Mouse (Mus musculus) myocyte (in vitro differentiated cells): ENCODE measurements at regions not wholly inside any gene's neighbourhood (a gene's known extent, or its start where the extent isn't known, plus 50 kb on each side); places are given as distances from the start of the nearest gene placed in this dataset.

Experiments
- CEBPB ChIP-seq: IDR thresholded peaks from 2 replicates; pipeline ENCODE4 v1.6.1; 2011; ENCODE audit warnings: mild to moderate bottlenecking, moderate library complexity; ENCODE audit not compliant: poor library complexity, insufficient read depth, severe bottlenecking
- E2F4 ChIP-seq: IDR thresholded peaks from one replicate; pipeline ENCODE4 v1.6.1; 2011; ENCODE audit warnings: mild to moderate bottlenecking, control low read depth, moderate library complexity; ENCODE audit not compliant: insufficient read depth
- MAX ChIP-seq: IDR thresholded peaks from one replicate; pipeline ENCODE4 v1.6.1; 2011; ENCODE audit warnings: low read depth, mild to moderate bottlenecking, control low read depth
- MYOD1 ChIP-seq, 3 experiments: IDR thresholded peaks; one replicate each; pipeline ENCODE4 v1.6.1; 2011; ENCODE audit warnings: control low read depth in 2 of 3, low read depth in 2 of 3, mild to moderate bottlenecking in 2 of 3, moderate library complexity in 1 of 3; ENCODE audit not compliant: insufficient read length in 2 of 3, control insufficient read depth in 1 of 3
- MYOG ChIP-seq, 3 experiments: IDR thresholded peaks; one replicate each; pipeline ENCODE4 v1.6.1; 2011; ENCODE audit warnings: control low read depth in 2 of 3, low read depth in 2 of 3, mild to moderate bottlenecking in 2 of 3; ENCODE audit not compliant: insufficient read length in 2 of 3, control insufficient read depth in 1 of 3, insufficient read depth in 1 of 3
- POLR2A ChIP-seq: IDR thresholded peaks from one replicate; pipeline ENCODE4 v1.6.1; 2011; ENCODE audit warnings: low read depth, mild to moderate bottlenecking, control low read depth, moderate library complexity; ENCODE audit not compliant: insufficient read length
- POLR2AphosphoS2 ChIP-seq: IDR thresholded peaks from one replicate; pipeline ENCODE4 v1.6.1; 2011; ENCODE audit warnings: low read depth, control low read depth; ENCODE audit not compliant: insufficient read length
- REST ChIP-seq: IDR thresholded peaks from one replicate; pipeline ENCODE4 v1.6.1; 2011; ENCODE audit warnings: mild to moderate bottlenecking, control low read depth, moderate library complexity; ENCODE audit not compliant: insufficient read depth, insufficient read length
- SRF ChIP-seq: IDR thresholded peaks from one replicate; pipeline ENCODE4 v1.6.1; 2011; ENCODE audit warnings: low read depth; ENCODE audit not compliant: control insufficient read depth, insufficient read length
- TCF12 ChIP-seq: IDR thresholded peaks from one replicate; pipeline ENCODE4 v1.6.1; 2011; ENCODE audit warnings: mild to moderate bottlenecking, control low read depth; ENCODE audit not compliant: poor library complexity, insufficient read depth, severe bottlenecking
- TCF3 ChIP-seq: IDR thresholded peaks from one replicate; pipeline ENCODE4 v1.6.1; 2011; ENCODE audit warnings: low read depth, control low read depth; ENCODE audit not compliant: insufficient read length
- USF1 ChIP-seq: IDR thresholded peaks from one replicate; pipeline ENCODE4 v1.6.1; 2011; ENCODE audit warnings: low read depth, mild to moderate bottlenecking, control low read depth, moderate library complexity

GRCm38 (mm10) chr13:99091562-99092278, 92.9 kb upstream of the Zfp366 start:
- TF ChIP-seq MAX (no peak), POLR2A (no peak), POLR2AphosphoS2 (no peak), CEBPB (no peak), E2F4 (peak; percentile 34), USF1 (no peak), SRF (no peak), MYOG (IDR thresholded peaks at IDR 0.05; ENCODE audit: control insufficient read depth in 1 of 3, insufficient read depth in 1 of 3, insufficient read length in 2 of 3, low read depth in 2 of 3) (peak in 1 of 3 experiments; percentile 2), TCF12 (no peak), MYOD1 (IDR thresholded peaks at IDR 0.05; ENCODE audit: control insufficient read depth in 1 of 3, insufficient read length in 2 of 3, low read depth in 2 of 3) (no peak), TCF3 (no peak), REST (no peak)
